Mouse (Mus musculus) liver, embryonic 14.5 days (tissue): ENCODE measurements around the gene Kcnq1. TPM values are rescaled to one million over a fixed set of nuclear protein-coding genes. Genes with fewer than 3 reads are reported as not detected.

Experiments
- ATAC-seq: fragments of 200-750 bp; cut with Nextera tagmentation; 2 replicates; pipeline ENCODE4 v1.8.0; 2017; ENCODE audit warnings: moderate number of reproducible peaks, mild to moderate bottlenecking, moderate library complexity; ENCODE audit not compliant: insufficient read depth
- DNase-seq, 3 experiments: peaks; one replicate each; pipeline ENCODE4 v3.0.0-alpha.2; 2012 to 2013; ENCODE audit warnings: low read depth in 3 of 3, low spot score in 3 of 3
- H3K27ac ChIP-seq: fragments of 300-500 bp; sonication (generic); 2 replicates; pipeline ENCODE4 v1.5.1; 2014; ENCODE audit warnings: moderate library complexity, mild to moderate bottlenecking, control low read depth, inconsistent platforms
- H3K27me3 ChIP-seq: fragments of 300-500 bp; sonication (generic); 2 replicates; pipeline ENCODE4 v1.6.1; 2014; ENCODE audit warnings: mild to moderate bottlenecking, low read length, moderate library complexity; ENCODE audit not compliant: control insufficient read depth, insufficient read depth
- H3K36me3 ChIP-seq: fragments of 300-500 bp; sonication (generic); replicated peaks from 2 replicates; pipeline ENCODE4 v1.6.1; 2014; ENCODE audit warnings: low read depth; ENCODE audit not compliant: control insufficient read depth, insufficient read depth
- H3K4me1 ChIP-seq, 2 experiments: fragments of 200-500 bp in 1 of 2; fragments of 300-500 bp in 1 of 2; sonication (generic) in 1 of 2; replicated peaks; 2 replicates each; pipeline ENCODE4 v1.6.1; 2012 to 2014; ENCODE audit warnings: antibody characterized with exemption in 1 of 2, inconsistent platforms in 1 of 2, low read length in 1 of 2; ENCODE audit not compliant: control insufficient read depth in 2 of 2, insufficient read depth in 2 of 2
- H3K4me2 ChIP-seq: fragments of 300-500 bp; sonication (generic); 2 replicates; pipeline ENCODE4 v1.6.1; 2014; ENCODE audit warnings: low read depth, mild to moderate bottlenecking, control low read depth, moderate library complexity
- H3K4me3 ChIP-seq, 2 experiments: fragments of 200-500 bp in 1 of 2; fragments of 300-500 bp in 1 of 2; sonication (generic) in 1 of 2; 2 replicates each; pipeline ENCODE4 v1.5.1; 2012 to 2014; ENCODE audit warnings: low read depth in 2 of 2, low read length in 2 of 2, mild to moderate bottlenecking in 2 of 2, control low read depth in 1 of 2, inconsistent platforms in 1 of 2, moderate library complexity in 1 of 2; ENCODE audit not compliant: insufficient read depth in 1 of 2
- H3K9ac ChIP-seq: fragments of 300-500 bp; sonication (generic); replicated peaks from 2 replicates; pipeline ENCODE4 v1.6.1; 2014; ENCODE audit warnings: mild to moderate bottlenecking, control low read depth, moderate library complexity
- H3K9me3 ChIP-seq: fragments of 300-500 bp; sonication (generic); 2 replicates; pipeline ENCODE4 v1.6.1; 2016; ENCODE audit warnings: low read length, mixed read lengths; ENCODE audit not compliant: control insufficient read depth
- CTCF ChIP-seq: IDR thresholded peaks from 2 replicates; pipeline ENCODE4 v1.5.1; 2016; ENCODE audit warnings: antibody characterized with exemption, low read depth, control low read depth
- EP300 ChIP-seq: IDR thresholded peaks from 2 replicates; pipeline ENCODE4 v1.6.1; 2016; ENCODE audit warnings: antibody characterized with exemption, low read depth
- WGBS: fragments of 180-500 bp; shearing (Covaris S2); extraction: QIAGEN DNeasy Blood & Tissue Kit; methylation state at CpG from one replicate; pipeline ENCODE4 v1.1.7; 2014; ENCODE audit not compliant: insufficient replicate concordance; 5-methylcytosine and 5-hydroxymethylcytosine counted together
- polyA plus RNA-seq, 2 experiments: library from polyadenylated mRNA; depleted of rRNA in 1 of 2; stranded (reverse) in 1 of 2; unstranded in 1 of 2; fragments of >200 nt; fragmentation: Nextera tagmentation in 1 of 2; extraction: Ambion mirVana in 1 of 2; gene quantifications; 2 replicates each; pipeline versions ENCODE4 v1.2.1 to v1.2.3; 2012 to 2014

The Kcnq1 gene
- polyA plus RNA-seq, 2 experiments: 0.12 to 0.41 TPM

DNA sequence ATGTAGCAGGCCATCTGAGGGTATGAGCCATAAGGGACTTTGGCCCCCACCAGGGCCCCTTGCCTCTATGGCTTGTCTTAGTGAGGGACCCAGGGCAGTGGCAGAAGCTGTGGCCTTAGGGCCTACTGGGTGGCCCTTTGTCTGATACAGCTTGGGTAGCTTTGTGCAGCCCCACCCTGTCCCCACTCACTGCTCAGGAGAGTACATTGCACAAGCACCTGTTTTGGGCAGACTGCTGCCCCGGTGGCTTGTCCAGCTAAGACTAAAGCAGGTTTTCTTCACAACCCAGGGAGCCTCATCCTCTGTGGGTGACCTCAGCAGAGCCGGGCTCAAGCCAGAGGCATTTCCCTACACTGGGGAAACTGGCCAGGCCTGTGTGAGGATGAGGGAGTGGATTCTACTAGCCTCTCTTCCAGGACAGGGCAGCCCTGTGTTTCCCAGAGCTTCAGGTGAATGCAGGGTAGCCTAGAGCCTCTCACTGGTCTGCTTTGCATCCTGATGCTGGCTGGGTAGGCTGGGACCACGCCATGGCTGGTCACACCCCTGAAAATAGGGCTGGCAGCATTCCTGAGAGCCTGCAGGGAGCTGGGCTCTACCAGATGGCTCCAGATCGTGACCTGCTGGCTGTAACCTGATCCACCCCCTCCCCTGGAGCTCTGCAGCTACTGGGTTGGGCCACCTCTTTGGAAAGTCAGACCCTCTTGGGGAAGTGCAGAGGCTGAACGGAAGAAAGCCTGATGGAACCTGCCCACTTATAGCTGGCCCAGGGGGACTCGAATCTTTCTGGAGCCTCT lies 17.9 kb downstream of the Kcnq1 start:
- 32% methylated on average over 6 of the region's 6 CpGs for WGBS
- no peaks in the 10 kb centered on the region for H3K9me3 ChIP-seq
- no peaks in the 10 kb centered on the region for H3K36me3 ChIP-seq
- no peaks in the 10 kb centered on the region for H3K27me3 ChIP-seq
- H3K9ac ChIP-seq: no peak overlapping the region
- TF ChIP-seq CTCF (no peak), EP300 (no peak)
- H3K4me2 ChIP-seq: no peak overlapping the region
- no peak for ATAC-seq
- peaks cover 0 to 4% of the 10 kb centered on the region in 2 experiments; a peak in 1 of 4 replicates for H3K4me1 ChIP-seq
- H3K27ac ChIP-seq: no peak overlapping the region
- no peak overlapping the region for H3K4me3 ChIP-seq
- no peak for DNase-seq

DNA sequence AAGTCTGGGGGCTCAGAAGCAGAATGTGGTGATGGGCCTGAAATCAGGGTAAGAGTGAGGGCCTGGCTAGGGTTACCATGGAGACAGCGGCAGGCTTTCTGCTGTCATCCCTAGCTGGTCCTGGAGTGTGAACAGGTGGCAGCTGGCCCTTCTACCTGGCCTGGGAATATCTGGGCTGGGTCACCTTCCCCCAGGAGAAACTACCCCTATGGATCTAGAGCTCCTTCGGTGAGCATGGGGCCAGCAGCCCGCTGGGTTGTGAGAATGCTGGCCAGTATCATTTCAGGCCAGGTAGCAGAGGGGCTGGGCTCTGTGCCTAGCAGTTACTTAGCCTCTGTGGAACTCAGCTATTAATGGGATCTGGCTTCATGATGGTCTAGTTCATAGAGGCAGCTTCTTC lies 18.7 kb downstream of the Kcnq1 start:
- no peak overlapping the region for H3K4me3 ChIP-seq
- TF ChIP-seq EP300 (no peak), CTCF (no peak)
- DNase-seq (no peak), ATAC-seq (no peak)
- H3K4me1 ChIP-seq: peaks cover 0 to 2% of the 10 kb centered on the region in 2 experiments; a peak in 1 of 4 replicates
- no peak overlapping the region for H3K4me2 ChIP-seq
- no peak overlapping the region for H3K27ac ChIP-seq
- WGBS: 51% methylated on average over 3 of the region's 3 CpGs
- H3K9ac ChIP-seq: no peak overlapping the region
- no peaks in the 10 kb centered on the region for H3K36me3 ChIP-seq
- no peaks in the 10 kb centered on the region for H3K9me3 ChIP-seq
- no peaks in the 10 kb centered on the region for H3K27me3 ChIP-seq

DNA sequence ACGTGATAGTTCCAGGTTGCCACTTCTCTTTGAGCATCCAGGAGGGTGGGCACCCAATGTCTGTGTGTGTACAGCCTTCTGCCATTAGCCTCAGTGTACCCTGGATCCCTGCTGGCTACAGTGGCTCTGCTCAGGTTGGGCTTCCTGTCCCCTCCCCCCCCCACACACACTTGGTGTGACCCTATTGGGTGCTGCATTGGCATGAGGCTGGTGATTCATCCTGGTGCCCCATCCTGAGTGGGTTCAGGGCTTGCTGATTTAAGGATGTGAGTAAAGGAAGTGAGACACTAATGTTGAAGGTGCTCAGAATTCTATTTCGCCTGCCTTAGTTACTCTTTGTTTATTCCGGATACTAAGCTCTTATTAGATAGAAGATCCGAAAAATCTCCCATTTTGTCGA lies 26.7 kb downstream of the Kcnq1 start:
- no peak overlapping the region for H3K4me2 ChIP-seq
- H3K9ac ChIP-seq: no peak overlapping the region
- ATAC-seq (no peak), DNase-seq (no peak)
- H3K4me1 ChIP-seq: no peaks in the 10 kb centered on the region
- H3K9me3 ChIP-seq: no peaks in the 10 kb centered on the region
- no peak overlapping the region for H3K27ac ChIP-seq
- H3K27me3 ChIP-seq: no peaks in the 10 kb centered on the region
- WGBS: 61% methylated on average over 5 of the region's 5 CpGs
- no peak for TF ChIP-seq CTCF
- no peak for TF ChIP-seq EP300
- no peak overlapping the region for H3K4me3 ChIP-seq
- no peaks in the 10 kb centered on the region for H3K36me3 ChIP-seq

DNA sequence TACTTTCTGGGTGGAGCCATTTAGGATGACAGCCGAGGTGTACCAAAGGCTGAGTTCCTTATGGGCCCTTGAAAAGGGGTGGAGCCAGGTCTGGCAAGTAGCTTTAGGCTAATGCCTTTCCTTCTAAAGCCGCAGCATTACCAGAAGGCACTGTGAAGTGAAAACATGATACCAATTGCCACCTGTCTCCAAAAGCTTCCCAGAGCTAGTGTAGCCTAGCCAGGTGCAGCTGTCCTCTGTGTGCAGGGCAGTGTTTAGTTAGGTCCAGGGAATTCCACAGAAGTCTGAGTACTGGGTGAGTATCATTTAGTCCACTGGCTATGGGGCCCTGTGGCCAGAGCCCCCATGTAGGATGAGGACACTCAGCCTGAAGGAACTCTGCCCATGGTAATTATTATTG lies 30.0 kb downstream of the Kcnq1 start:
- H3K9me3 ChIP-seq: no peaks in the 10 kb centered on the region
- TF ChIP-seq CTCF (no peak), EP300 (no peak)
- H3K4me3 ChIP-seq: no peak overlapping the region
- DNase-seq: no peak
- no peaks in the 10 kb centered on the region for H3K27me3 ChIP-seq
- H3K27ac ChIP-seq: no peak overlapping the region
- WGBS: 42% methylated on average over 2 of the region's 2 CpGs
- H3K36me3 ChIP-seq: no peaks in the 10 kb centered on the region
- H3K4me1 ChIP-seq: peaks cover 0 to 5% of the 10 kb centered on the region in 2 experiments; a peak in 1 of 4 replicates
- no peak overlapping the region for H3K9ac ChIP-seq
- ATAC-seq: no peak
- no peak overlapping the region for H3K4me2 ChIP-seq

DNA sequence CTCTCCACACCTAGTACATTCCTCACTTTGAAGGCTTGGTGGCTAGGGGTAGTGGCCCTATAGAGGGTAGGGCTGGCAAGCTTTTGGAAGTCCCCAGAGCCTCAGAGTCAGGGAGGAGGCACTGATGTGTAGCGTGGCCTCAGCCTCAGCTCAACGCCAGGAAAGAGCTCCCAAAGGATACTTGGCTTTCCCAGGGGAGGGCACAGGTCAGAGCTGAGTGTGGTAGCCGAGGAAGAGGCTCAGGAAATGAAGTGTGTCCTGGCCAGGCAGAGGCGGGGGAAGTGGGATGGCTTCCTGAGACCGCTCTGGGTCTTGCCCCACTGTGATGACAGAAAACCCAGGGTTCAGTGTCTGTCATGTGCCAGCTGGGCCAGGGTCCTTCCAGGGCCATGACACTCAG lies 30.4 kb downstream of the Kcnq1 start:
- Histone ChIP-seq H3K9ac (no peak overlapping the region), H3K4me3 (no peak overlapping the region), H3K4me1 (peaks cover 0 to 5% of the 10 kb centered on the region in 2 experiments; a peak in 1 of 4 replicates), H3K9me3 (no peaks in the 10 kb centered on the region), H3K27me3 (no peaks in the 10 kb centered on the region), H3K36me3 (no peaks in the 10 kb centered on the region), H3K27ac (no peak overlapping the region), H3K4me2 (no peak overlapping the region)
- no peak for TF ChIP-seq EP300
- TF ChIP-seq CTCF: no peak
- WGBS: 27% methylated on average over 5 of the region's 5 CpGs
- DNase-seq (no peak), ATAC-seq (no peak)
